ENCODE assay signal across 27 mouse cellular contexts in genomic region chr14:118021867-118022543, GRCm38 (mm10). TPM values are rescaled to one million over a fixed set of nuclear protein-coding genes. Genes with fewer than 3 reads are reported as not detected.
DNase-seq lines count a peak whose midpoint lies in the region; ATAC-seq and TF ChIP-seq lines count a peak whose summit lies in the region.
"Had no signal": no experiment of that assay in that cellular context is flagged by ENCODE, and none has a peak within 500 bp of the region (broad histone marks: within the 10 kb centered on the region; RNA-seq: fewer than 3 reads in every experiment).

No protein-coding gene starts in this region.

- peak; percentile 42 for ATAC-seq in forebrain, postnatal 0 days
- no peak for ATAC-seq in forebrain, embryonic 13.5 days
- peak; percentile 27; the same call in 1 of the 2 replicates for ATAC-seq in kidney, embryonic 16.5 days (ENCODE audit: low FRiP score, low TSS enrichment)
- peak; percentile 68 for ATAC-seq in intestine, embryonic 16.5 days
- peak; percentile 82 for ATAC-seq in neural tube, embryonic 15.5 days (ENCODE audit: low FRiP score)
- ATAC-seq: hindbrain, postnatal 0 days; midbrain, embryonic 16.5 days; Patski had no signal

- no peaks in the 10 kb centered on the region for H3K36me3 ChIP-seq in forebrain, postnatal 0 days (ENCODE audit: insufficient read depth)
- no peaks in the 10 kb centered on the region for H3K36me3 ChIP-seq in forebrain, embryonic 13.5 days (ENCODE audit: poor library complexity, severe bottlenecking)
- no peaks in the 10 kb centered on the region for H3K36me3 ChIP-seq in kidney, embryonic 16.5 days (ENCODE audit: insufficient read depth, low read length)
- no peaks in the 10 kb centered on the region for H3K36me3 ChIP-seq in intestine, embryonic 16.5 days (ENCODE audit: control insufficient read depth, insufficient read depth, low read length)
- no peaks in the 10 kb centered on the region for H3K36me3 ChIP-seq in neural tube, embryonic 15.5 days
- H3K36me3 ChIP-seq: liver, embryonic 15.5 days; lung, embryonic 15.5 days had no signal

- H3K4me2 ChIP-seq in forebrain, postnatal 0 days (ENCODE audit: low read depth), result no peak overlapping the region
- H3K4me2 ChIP-seq in forebrain, embryonic 13.5 days, result no peak overlapping the region
- no peak overlapping the region for H3K4me2 ChIP-seq in kidney, embryonic 16.5 days (replicated peaks; ENCODE audit: low read depth, low read length)
- peak overlapping the region; percentile 10; the same call in 1 of the 2 replicates for H3K4me2 ChIP-seq in intestine, embryonic 16.5 days (ENCODE audit: low read depth, low read length)
- peak overlapping the region; percentile 1 for H3K4me2 ChIP-seq in neural tube, embryonic 15.5 days
- H3K4me2 ChIP-seq: heart, embryonic 11.5 days; liver, embryonic 15.5 days; lung, embryonic 15.5 days; midbrain, embryonic 11.5 days had no signal

- no peak overlapping the region for H3K9ac ChIP-seq in forebrain, postnatal 0 days
- H3K9ac ChIP-seq in forebrain, embryonic 13.5 days, result no peak overlapping the region
- no peak overlapping the region for H3K9ac ChIP-seq in kidney, embryonic 16.5 days (replicated peaks; ENCODE audit: low read length)
- H3K9ac ChIP-seq in intestine, embryonic 16.5 days (ENCODE audit: low read depth, low read length), result no peak overlapping the region
- H3K9ac ChIP-seq in neural tube, embryonic 15.5 days (replicated peaks), result no peak overlapping the region
- H3K9ac ChIP-seq: liver, embryonic 15.5 days; lung, embryonic 15.5 days had no signal

- WGBS in forebrain, postnatal 0 days, result 36% methylated on average over 10 of the region's 10 CpGs
- 45% methylated on average over 10 of the region's 10 CpGs for WGBS in forebrain, embryonic 13.5 days
- 39% methylated on average over 10 of the region's 10 CpGs for WGBS in kidney, embryonic 16.5 days
- WGBS in intestine, embryonic 16.5 days, result 48% methylated on average over 10 of the region's 10 CpGs
- WGBS in neural tube, embryonic 15.5 days, result 11% methylated on average over 10 of the region's 10 CpGs

- no peaks in the 10 kb centered on the region for H3K9me3 ChIP-seq in forebrain, postnatal 0 days (ENCODE audit: low read length)
- H3K9me3 ChIP-seq in forebrain, embryonic 13.5 days (replicated peaks), result no peaks in the 10 kb centered on the region
- no peaks in the 10 kb centered on the region for H3K9me3 ChIP-seq in kidney, embryonic 16.5 days (ENCODE audit: low read length)
- no peaks in the 10 kb centered on the region for H3K9me3 ChIP-seq in intestine, embryonic 16.5 days (ENCODE audit: control insufficient read depth, low read length)
- H3K9me3 ChIP-seq in neural tube, embryonic 15.5 days (replicated peaks), result no peaks in the 10 kb centered on the region
- H3K9me3 ChIP-seq: liver, embryonic 15.5 days; lung, embryonic 15.5 days had no signal

- H3K27me3 ChIP-seq in forebrain, postnatal 0 days (ENCODE audit: insufficient read depth, low read length), result no peaks in the 10 kb centered on the region
- no peaks in the 10 kb centered on the region for H3K27me3 ChIP-seq in forebrain, embryonic 13.5 days
- H3K27me3 ChIP-seq in kidney, embryonic 16.5 days (ENCODE audit: insufficient read depth, low read length), result 0 out of 2 replicates have a peak, but pooled peaks cover 3% of the 10 kb centered on the region
- no peaks in the 10 kb centered on the region for H3K27me3 ChIP-seq in intestine, embryonic 16.5 days (replicated peaks; ENCODE audit: control insufficient read depth, insufficient read depth, low read length)
- no peaks in the 10 kb centered on the region for H3K27me3 ChIP-seq in neural tube, embryonic 15.5 days (replicated peaks)
- H3K27me3 ChIP-seq: liver, embryonic 15.5 days; lung, embryonic 15.5 days had no signal

- H3K4me3 ChIP-seq in forebrain, postnatal 0 days (ENCODE audit: low read depth, low read length), result no peak overlapping the region
- no peak overlapping the region for H3K4me3 ChIP-seq in forebrain, embryonic 13.5 days
- no peak overlapping the region for H3K4me3 ChIP-seq in kidney, embryonic 16.5 days (ENCODE audit: low read length)
- no peak overlapping the region for H3K4me3 ChIP-seq in intestine, embryonic 16.5 days (ENCODE audit: low read length)
- H3K4me3 ChIP-seq in neural tube, embryonic 15.5 days (replicated peaks), result no peak overlapping the region
- H3K4me3 ChIP-seq: erythroblast, embryonic 14.5 days; liver, embryonic 15.5 days; lung, embryonic 15.5 days had no signal

- TF ChIP-seq CTCF in forebrain, postnatal 0 days (IDR thresholded peaks at IDR 0.05; ENCODE audit: low read depth), result no peak

- no peak for DNase-seq in forebrain, postnatal 0 days
- DNase-seq in kidney, postnatal 4 days, result no peak
- no peak for DNase-seq in cerebellum, postnatal 4 days (ENCODE audit: low spot score in 2 of 2)
- DNase-seq: adrenal gland, postnatal 14 days; cerebellum, adult 11-12 months; cerebellum, adult 9-11 months; gastrocnemius, postnatal 25 days; heart, adult 18-20 months; heart, postnatal 4 days; kidney, adult 11 months; kidney, postnatal 10 days; liver; right cerebral cortex, adult 18-20 months; spleen, adult 18-20 months; thymus, postnatal 25 days had no signal

- no peaks in the 10 kb centered on the region for H3K4me1 ChIP-seq in forebrain, postnatal 0 days (ENCODE audit: insufficient read depth)
- H3K4me1 ChIP-seq in forebrain, embryonic 13.5 days, result no peaks in the 10 kb centered on the region
- H3K4me1 ChIP-seq in kidney, embryonic 16.5 days (ENCODE audit: insufficient read depth, low read length), result 0 out of 2 replicates have a peak, but pooled peaks cover 3% of the 10 kb centered on the region
- H3K4me1 ChIP-seq in intestine, embryonic 16.5 days (ENCODE audit: control insufficient read depth, insufficient read depth, low read length), result no peaks in the 10 kb centered on the region; the same call in 1 of the 2 replicates
- peaks cover 12% of the 10 kb centered on the region for H3K4me1 ChIP-seq in neural tube, embryonic 15.5 days
- H3K4me1 ChIP-seq: liver, embryonic 15.5 days; lung, embryonic 15.5 days had no signal

- H3K27ac ChIP-seq in forebrain, postnatal 0 days (ENCODE audit: low read depth, low read length), result no peak overlapping the region
- no peak overlapping the region for H3K27ac ChIP-seq in forebrain, embryonic 13.5 days
- H3K27ac ChIP-seq in kidney, embryonic 16.5 days (ENCODE audit: low read length), result no peak overlapping the region
- no peak overlapping the region for H3K27ac ChIP-seq in intestine, embryonic 16.5 days (ENCODE audit: low read length)
- H3K27ac ChIP-seq in neural tube, embryonic 15.5 days (replicated peaks), result no peak overlapping the region
- H3K27ac ChIP-seq: hindbrain, postnatal 0 days; liver, embryonic 15.5 days; lung, embryonic 15.5 days had no signal

RNA-seq across cellular contexts. Expression of gene Dct, which starts 30.0 kb away (rescaled TPM):
- total RNA-seq in forebrain, postnatal 0 days (2014; rRNA removed), result 1.0 and 1.8 TPM in 2 replicates
- polyA plus RNA-seq in forebrain, postnatal 0 days (2015; fragmentation: Nextera tagmentation; extraction: Ambion mirVana), result 1.0 and 1.2 TPM in 2 replicates
- polyA plus RNA-seq in forebrain, embryonic 13.5 days (2015; fragmentation: Nextera tagmentation; extraction: Ambion mirVana), result 15.2 and 15.8 TPM in 2 replicates
- polyA plus RNA-seq in kidney, embryonic 16.5 days (2015; fragmentation: Nextera tagmentation; extraction: Ambion mirVana), result 0.76 and 1.2 TPM in 2 replicates
- 1.8 TPM in 2 replicates for polyA plus RNA-seq in intestine, embryonic 16.5 days (2015; fragmentation: Nextera tagmentation; extraction: Ambion mirVana)
- 0.84 and 0.86 TPM in 2 replicates for polyA plus RNA-seq in neural tube, embryonic 15.5 days (2015; fragmentation: Nextera tagmentation; extraction: Ambion mirVana)
- total RNA-seq: adrenal gland, postnatal 14 days had no signal
- polyA plus RNA-seq: erythroblast, embryonic 14.5 days had no signal

Comparison
In these comparisons a context has a peak if more than half of its experiments do, and no peak if none do; other contexts are left out.
1. H3K4me2 ChIP-seq: peak in intestine, embryonic 16.5 days (single experiment) and neural tube, embryonic 15.5 days (single experiment); none in forebrain, postnatal 0 days (single experiment), forebrain, embryonic 13.5 days (single experiment) and kidney, embryonic 16.5 days (single experiment).